Mouse (Mus musculus) erythroblast, embryonic 14.5 days (primary cell): ENCODE data around the gene Lancl3.

Source experiments
- GATA1 ChIP-seq: IDR thresholded peaks from 2 replicates; pipeline ENCODE4 v1.6.1; 2012; ENCODE audit warnings: low read length, inconsistent platforms, mixed read lengths
- TAL1 ChIP-seq: IDR thresholded peaks from 3 replicates; pipeline ENCODE4 v1.6.1; 2012; ENCODE audit warnings: low read length, inconsistent platforms, mixed read lengths

DNA sequence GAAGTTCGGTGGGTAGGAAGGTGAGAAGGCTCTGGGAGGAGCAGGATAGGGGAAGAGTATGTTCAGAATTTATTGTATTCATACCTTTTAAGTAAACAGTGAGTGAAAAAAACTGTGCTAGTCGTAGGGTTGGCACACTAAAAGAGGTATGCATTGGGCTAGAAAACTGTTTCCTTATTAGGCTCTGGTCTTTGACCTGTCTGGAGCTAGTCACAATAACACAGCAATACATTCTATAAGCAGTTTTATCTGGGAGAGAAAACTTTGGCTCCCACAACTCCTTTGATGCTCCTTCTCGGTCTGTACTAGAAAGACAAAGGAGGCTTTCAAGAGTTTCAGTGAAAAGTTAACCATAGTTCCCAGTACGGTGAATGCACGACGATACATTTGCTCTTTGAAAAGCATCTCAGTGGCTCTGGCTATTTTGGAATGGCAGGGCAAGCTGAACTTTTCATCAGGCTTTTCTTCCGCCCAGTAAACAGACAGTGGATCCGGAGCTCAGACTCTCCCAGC lies 72.3 kb downstream of the Lancl3 start:
- TF ChIP-seq GATA1 (no peak), TAL1 (no peak)
